Mouse (Mus musculus) kidney, adult 11 months (tissue): Measurements from ENCODE around the gene Akap14.
A peak's percentile ranks its signal among the peaks of the same experiment; 100 is the strongest.
"Not testable (repeated sequence)": the region's sequence is repeated elsewhere in the genome, so short reads cannot be mapped to it uniquely, and the experiment has no call there.

Experiments
- DNase-seq: peaks from one replicate; pipeline ENCODE4 v3.0.0; 2022

Akap14 gene

GRCm38 (mm10) chrX:37168742-37169141 lies at the start of gene Akap14:
TSS of gene Akap14 (minus strand) at chrX:37168842.
- no peak for DNase-seq

DNA sequence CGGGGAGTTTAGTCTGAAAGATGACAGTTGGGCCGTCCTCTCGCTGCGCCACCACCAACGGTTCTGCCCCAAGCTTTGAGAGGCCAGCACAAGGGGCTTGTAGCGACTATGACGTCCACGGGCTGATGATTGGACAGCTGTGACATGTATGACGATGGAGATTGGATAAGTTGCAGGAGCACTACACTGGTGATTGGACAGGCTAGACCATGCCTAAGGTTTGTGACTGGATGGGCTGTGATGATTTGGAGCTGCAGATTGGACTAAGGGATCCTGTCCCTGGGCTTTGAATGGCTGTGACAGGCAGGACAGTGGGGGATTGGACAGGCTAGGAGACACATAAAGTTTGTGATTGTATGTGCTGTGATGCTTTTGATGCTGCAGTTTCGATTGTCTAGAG lies 42.3 kb upstream of the Akap14 start, which contains the start of gene Gm9:
Gene Gm9, minus strand, starts transcription at position 101 of the 400 bp plus-strand sequence.
- DNase-seq, result no peak

DNA sequence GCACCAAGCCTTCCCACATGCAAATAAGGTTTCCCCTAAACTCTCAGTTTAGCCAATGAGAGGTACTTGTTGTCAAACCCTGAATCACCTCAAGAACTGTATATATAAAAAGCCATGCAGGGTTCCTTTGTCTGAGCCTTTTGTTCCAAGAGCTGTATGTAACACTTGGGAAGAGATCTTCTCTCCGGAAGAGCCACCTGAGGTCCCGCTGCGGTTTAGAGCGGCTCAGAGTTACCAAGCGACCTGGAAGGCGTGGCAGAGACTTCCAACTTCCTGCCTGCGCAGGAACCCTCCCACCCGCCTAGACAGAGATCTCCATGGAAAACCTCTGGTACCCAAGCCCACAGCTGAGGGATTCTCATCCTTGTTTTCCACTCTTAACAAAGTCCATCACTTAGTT lies 30.0 kb upstream of the Akap14 start:
- no peak for DNase-seq

DNA sequence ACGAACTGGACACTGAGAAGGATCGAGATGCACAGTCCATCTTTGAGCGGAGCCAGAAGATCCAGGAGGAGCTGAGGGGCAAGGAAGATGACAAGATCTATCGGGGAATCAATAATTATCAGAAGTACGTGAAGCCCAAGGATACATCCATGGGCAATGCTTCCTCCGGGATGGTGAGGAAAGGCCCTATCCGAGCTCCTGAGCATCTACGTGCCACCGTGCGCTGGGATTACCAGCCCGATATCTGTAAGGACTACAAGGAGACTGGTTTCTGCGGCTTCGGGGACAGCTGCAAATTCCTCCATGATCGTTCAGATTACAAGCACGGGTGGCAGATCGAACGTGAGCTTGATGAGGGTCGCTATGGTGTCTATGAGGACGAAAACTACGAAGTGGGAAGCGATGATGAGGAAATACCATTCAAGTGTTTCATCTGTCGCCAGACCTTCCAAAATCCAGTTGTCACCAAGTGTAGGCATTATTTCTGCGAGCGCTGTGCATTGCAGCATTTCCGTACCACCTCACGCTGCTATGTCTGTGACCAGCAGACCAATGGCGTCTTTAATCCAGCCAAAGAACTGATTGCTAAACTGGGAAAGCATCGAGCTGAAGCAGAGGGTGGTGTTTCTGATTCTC lies 23.2 kb upstream of the Akap14 start:
- no peak for DNase-seq

GRCm38 (mm10) chrX:37191105-37191743 lies 22.6 kb upstream of the Akap14 start, which contains the start of the genes Ndufa1 and Rnf113a1:
TSS of gene Ndufa1 (minus strand) at chrX:37191163.
TSS of gene Rnf113a1 (plus strand) at chrX:37191245.
- DNase-seq, result peak; percentile 74

- no peak for DNase-seq
Measured at GRCm38 (mm10) chrX:37190755-37191104, 22.1 kb upstream of the Akap14 start.

DNA sequence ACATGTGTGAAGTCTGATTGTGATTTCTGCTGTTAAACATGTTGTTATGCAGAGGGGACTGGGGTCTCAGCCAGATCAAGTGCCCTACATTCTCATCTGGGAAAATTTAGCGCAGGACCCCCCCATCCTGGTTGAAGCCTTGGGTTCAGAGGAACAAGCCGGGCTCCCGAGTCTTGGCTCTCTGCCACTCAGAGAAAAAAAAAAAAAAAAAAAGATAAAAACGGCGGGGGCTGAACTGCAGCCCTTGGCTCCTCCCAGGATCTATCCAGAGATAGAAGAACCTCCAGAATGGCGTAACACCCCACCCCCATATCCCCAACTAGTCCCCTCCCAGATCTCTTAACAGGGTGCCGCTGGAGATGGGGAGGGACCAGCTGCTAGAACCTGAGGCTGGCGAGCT lies 15.8 kb upstream of the Akap14 start:
- DNase-seq, result not testable (repeated sequence)

DNA sequence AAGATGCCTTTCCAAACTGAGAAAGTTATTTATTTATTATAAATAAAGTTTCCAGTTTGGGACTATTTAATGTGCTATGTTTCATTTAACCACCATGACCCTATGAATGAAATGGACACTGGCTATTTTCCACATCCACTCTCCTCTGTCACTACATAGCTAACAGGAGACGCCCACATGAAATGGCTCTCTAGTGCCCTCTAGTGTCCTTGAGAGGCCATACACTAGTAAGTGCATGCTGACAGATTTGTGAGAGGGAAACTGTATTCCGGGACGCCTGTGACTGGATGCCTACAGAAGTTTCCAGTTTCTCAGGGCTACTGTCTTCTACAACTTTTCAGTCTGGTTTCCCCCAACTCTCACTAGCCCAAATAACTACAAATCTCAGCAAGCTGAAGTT lies 1.6 kb downstream of the Akap14 start:
- DNase-seq, result peak; percentile 21

- DNase-seq, result no peak
Measured at GRCm38 (mm10) chrX:37163115-37163514, 5.5 kb downstream of the Akap14 start.

DNA sequence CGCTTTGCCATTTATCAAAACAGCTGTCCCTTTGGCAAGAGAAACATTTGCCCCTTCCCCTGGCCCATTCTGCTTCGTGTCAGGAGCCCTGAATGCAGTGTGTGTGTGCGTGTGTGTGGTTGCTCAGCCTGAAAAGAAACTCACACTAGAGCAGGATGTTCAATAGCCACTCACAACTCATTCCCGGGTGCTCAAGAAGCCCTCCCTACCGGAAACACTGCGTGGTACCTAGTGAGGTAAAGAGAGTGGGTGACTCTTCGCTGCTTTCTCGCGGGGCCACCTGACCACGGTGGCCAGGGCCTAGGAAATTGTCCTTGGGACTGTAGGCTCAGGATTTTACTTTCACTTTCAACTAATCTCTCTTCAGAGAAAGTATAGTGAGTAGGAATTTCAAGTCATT lies 7.5 kb downstream of the Akap14 start:
- DNase-seq, result no peak

GRCm38 (mm10) chrX:37157839-37158238 lies 10.8 kb downstream of the Akap14 start:
- no peak for DNase-seq

GRCm38 (mm10) chrX:37144954-37145353 lies 23.7 kb downstream of the Akap14 start:
- DNase-seq, result no peak

DNA sequence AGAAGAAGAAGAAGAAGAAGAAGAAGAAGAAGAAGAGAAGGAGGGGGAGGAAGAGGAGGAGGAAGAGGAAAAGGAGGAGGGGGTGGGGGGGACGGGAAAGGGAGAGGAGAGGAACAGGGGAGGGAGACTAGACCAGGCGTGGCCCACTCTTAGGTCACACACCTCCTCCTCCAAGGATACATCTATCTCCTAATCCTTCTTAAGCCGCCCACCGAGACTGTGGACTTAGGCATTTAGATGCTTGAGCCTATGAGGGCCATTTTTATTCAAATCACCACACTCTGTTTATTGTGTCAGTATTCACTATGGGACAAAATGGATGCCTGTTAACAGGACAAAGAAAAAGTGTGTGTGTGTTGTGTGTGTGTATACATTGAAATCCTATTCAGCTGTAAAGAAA lies 24.1 kb downstream of the Akap14 start:
- DNase-seq, result not testable (repeated sequence)

DNA sequence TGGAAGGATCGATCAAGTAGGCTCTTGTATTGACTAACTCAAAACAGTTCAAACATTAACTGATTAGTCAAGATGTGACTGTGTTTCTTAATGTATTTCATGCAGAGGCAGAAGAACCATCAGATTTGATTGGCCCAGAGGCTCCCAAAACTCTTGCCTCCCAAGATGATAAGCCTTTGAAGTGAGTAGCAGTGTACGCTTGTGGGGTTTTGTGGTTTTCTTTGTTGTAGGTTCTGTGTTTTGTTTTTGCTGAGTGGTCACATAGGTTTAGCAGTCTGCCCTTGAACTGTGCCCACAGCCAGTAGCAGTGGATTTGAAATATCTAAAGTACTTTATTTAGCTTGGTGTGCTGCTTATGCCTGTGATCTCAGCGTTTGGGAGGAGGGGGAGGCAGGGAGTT lies 26.9 kb downstream of the Akap14 start:
- DNase-seq, result no peak

DNA sequence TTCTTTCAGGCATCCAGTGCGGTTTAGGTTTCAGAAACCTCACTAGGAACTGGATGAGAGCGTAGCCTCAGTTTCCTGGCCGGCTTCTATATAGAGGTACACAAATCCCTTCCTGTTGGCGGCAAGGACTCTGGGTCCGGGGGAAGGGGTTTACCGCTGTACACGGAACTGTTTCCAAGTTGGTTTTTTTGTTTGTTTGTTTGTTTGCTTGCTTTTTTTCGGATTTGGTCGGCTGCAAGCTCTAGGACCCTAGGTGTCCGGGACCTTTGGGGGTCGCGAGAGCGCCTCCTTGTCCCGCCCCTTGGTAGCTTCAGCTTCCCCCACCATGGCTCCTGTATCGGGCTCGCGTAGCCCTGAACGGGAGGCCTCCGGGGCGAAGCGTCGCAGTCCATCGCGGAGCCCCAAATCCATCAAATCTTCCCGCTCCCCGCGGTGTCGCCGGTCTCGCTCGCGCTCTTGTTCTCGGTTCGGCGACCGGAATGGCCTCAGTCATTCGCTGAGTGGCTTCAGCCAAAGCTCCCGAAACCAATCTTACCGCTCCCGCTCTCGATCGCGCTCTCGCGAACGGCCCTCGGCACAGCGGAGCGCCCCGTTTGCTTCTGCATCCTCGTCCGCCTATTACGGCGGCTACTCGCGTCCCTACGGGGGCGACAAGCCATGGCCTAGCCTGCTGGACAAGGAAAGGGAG lies 41.8 kb downstream of the Akap14 start, which contains the start of gene Nkap:
Gene Nkap, plus strand, starts transcription at position 125 of the 688 bp plus-strand sequence.
- DNase-seq, result peak; percentile 58

GRCm38 (mm10) chrX:37125511-37125910 lies 43.1 kb downstream of the Akap14 start:
- DNase-seq, result no peak

DNA sequence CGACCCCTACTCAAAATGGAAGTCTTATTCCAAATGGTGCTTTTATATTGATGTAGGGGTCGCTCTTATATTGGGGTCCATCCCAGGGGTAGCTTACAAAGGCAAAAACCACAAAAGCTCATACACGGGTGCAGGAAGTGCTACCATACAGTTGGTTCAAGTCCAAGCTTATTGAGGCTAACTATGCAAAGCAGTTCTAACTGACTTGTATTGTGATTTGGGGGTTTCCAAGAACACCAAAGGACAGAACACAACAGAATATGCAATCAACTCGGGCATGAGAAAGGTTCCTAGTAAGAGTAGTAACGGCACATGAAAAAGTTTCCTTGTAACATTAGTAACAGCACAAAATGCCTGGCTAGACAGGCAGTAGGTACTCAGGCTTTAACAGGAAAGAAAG lies 48.4 kb downstream of the Akap14 start:
- no peak for DNase-seq

DNA sequence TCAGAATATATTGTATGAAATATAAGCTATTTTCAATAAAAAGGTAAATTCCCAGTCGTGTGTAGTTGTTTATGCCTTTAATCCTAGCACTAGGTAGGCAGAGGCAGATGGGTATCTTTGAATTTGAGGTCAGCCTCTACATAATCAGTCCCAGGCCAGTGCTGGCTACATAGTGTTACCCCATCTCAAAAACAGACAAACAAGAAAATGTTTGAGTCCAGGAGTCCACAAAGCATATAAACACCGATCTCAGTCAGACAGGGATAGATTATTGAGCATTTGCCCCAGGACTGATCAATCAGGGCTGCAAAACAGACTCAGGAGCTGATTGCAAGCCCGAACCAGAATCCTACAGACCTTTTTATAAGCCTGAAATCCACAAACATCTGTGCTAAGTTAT lies 49.1 kb downstream of the Akap14 start:
- DNase-seq, result no peak

DNA sequence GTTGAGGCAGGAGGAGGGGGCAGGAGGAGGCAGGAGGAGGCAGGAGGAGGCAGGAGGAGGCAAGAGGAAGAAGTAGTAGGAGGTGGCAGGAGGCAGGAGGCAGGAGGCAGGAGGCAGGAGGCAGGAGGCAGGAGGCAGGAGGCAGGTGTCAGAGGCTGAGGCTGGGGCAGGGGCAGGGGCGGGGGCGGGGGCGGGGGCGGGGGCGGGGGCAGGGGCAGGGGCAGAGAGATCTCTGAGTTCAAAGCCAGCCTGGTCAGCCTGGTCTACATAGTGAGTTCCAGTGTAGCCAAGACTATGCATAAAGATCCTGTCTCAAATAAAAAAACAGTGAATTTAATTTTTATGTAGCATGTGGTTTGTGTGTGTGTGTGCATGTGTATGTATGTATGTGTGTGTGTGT lies 51.6 kb downstream of the Akap14 start:
- DNase-seq, result no peak

DNA sequence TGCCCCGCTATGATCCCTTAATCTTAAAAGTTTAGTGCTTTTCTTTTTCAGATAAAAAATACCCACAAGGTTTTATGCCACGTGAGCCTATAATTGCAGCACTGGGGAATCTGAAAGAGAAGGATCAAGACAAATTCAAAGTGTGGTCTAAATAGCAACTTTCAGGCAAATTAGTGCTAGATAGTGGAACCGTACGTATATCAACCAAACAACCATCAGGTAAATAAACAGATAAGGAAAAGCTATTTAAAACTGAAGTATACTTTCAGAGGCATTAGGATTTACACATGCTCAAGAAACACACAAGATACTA lies 57.8 kb downstream of the Akap14 start:
- no peak for DNase-seq

GRCm38 (mm10) chrX:37110193-37110880 lies 58.3 kb downstream of the Akap14 start, which contains the start of gene Upf3b:
TSS of gene Upf3b (minus strand) at chrX:37110322.
- DNase-seq, result peak; percentile 97

- peak; percentile 2 for DNase-seq
Measured at GRCm38 (mm10) chrX:37109526-37110192, 59.0 kb downstream of the Akap14 start.

DNA sequence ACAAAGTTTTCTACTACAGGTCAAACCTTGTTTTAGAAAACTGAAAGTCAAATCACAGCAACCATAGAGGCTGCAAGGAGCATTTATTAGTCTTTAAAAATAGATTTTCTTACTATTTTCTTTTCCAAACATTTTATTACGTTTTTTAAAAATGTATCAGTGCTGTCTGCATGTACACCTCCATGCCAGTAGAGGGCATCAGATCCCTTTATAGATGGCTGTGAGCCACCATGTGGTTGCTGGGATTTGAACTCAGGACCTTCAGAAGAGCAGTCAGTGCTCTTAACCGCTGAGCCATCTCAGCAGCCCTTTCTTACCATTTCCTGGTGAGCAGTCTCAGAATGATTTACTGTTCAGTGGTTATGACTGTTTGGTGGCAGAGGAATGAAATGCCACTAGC lies 64.8 kb downstream of the Akap14 start:
- DNase-seq, result no peak
